Mouse (Mus musculus): Measurements from ENCODE around the gene Por.

Por gene

DNA sequence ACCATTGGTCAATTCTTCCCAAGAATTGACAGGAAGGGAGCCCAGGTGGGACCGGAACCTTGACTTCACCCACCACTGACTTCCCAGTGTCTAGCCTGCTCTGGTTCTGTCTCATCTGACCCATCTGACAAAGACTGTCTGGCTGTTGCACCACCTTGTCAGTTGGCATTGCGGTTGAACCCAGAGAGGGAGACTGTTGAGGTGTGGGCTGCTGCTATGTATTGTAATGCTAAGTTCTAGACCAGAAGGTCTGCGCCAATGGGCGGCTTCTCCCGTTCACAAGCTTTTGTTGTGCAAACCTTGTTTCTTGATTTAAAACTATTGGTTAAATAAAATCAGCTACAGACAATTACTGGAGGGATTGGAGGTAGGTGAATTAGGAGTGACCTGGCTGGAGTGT is 12.7 kb upstream of the Por start:
- DNase-seq (ENCODE audit: low spot score), result no peak

GRCm38 (mm10) chr5:135657703-135658373 is 12.0 kb upstream of the Por start:
- DNase-seq (ENCODE audit: low spot score), result no peak

- DNase-seq (ENCODE audit: low spot score), result no peak
Observed at GRCm38 (mm10) chr5:135659956-135660355, 9.9 kb upstream of the Por start.

- no peak for DNase-seq (ENCODE audit: low spot score)
Observed at GRCm38 (mm10) chr5:135660535-135660934, 9.3 kb upstream of the Por start.

GRCm38 (mm10) chr5:135666890-135667289 is 2.9 kb upstream of the Por start:
- no peak for DNase-seq (ENCODE audit: low spot score)

DNA sequence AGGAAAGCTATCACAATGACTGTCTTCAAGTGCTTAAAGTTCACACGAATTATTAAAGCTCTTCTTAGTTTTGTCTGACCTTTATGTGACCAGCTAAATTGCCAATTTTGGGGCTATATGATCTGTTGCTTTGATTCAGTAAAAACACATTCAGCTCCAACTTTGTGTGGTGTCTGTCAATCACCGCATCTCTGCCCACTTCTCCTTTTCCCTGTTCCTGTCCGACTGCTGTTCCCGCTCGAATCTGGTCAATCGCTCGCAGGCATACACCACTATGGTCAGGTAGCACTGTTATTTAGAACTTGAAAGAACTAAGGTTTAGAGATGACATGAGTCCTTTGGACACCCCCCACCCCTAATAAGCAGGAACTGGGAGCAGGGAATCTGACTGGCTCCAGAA is 1.8 kb upstream of the Por start:
- no peak for DNase-seq (ENCODE audit: low spot score)

GRCm38 (mm10) chr5:135670881-135671280 is 1.0 kb downstream of the Por start:
- no peak for DNase-seq (ENCODE audit: low spot score)

GRCm38 (mm10) chr5:135672509-135672908 is 2.7 kb downstream of the Por start:
- no peak for DNase-seq (ENCODE audit: low spot score)

- DNase-seq (ENCODE audit: low spot score), result no peak
Observed at GRCm38 (mm10) chr5:135672980-135673379, 3.1 kb downstream of the Por start.

- DNase-seq (ENCODE audit: low spot score), result no peak
Observed at GRCm38 (mm10) chr5:135674349-135674775, 4.5 kb downstream of the Por start.

DNA sequence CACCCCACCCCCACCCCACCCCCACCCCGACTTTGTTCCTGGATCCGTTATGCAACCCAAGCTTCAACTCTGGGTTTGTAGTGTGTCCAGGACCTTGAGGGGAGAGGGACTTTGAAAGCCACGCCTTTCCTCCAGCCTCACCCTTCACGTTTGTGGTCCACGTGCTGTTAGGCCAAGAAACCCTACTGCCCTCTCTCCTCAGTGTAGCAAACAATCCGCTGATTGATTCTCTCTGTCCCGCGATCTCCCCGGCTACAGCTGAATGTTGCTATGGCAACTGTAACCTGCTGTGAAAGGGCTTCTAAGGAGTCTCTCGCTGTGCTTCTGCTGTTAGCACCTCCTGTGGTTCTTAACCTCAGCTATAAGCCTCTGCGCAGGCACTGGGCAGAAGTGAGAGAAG is 5.0 kb downstream of the Por start:
- DNase-seq (ENCODE audit: low spot score), result no peak

DNA sequence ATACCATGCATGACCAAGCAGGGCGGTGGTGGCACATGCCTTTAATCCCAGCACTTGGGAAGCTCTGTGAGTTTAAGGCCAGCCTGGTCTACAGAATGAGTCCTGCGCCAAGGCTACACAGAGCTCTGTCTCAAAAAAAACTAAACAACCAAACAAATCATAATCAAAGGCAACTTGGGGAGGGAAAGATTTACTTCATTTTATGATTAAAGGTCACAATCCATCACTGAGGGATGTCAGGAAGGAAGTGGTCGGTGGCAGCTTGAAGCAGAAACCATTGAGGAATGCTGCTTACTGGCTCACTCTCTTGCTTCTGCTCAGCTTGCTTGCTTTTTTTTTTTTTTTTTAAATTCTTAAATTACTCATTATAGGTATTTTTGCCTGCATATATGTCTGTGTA is 6.9 kb downstream of the Por start:
- no peak for DNase-seq (ENCODE audit: low spot score)

GRCm38 (mm10) chr5:135677251-135677650 is 7.4 kb downstream of the Por start:
- DNase-seq (ENCODE audit: low spot score), result no peak

DNA sequence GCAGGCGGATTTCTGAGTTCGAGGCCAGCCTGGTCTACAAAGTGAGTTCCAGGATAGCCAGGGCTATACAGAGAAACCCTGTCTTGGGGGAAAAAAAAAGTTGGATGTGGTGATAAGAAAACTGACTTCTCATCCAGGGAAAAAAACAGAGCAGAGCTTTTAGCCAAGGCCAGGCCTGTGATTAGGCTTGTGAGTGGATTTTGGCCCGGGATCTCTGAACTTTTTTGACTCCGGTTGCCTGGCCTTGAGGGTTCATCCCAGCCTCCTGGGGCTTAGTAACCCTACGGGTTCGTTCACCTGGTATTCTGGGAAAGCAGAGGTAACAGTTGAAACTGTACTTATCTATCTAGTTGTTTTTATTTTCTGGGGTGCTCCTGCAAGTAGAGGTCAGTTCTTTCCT is 8.6 kb downstream of the Por start:
- DNase-seq (ENCODE audit: low spot score), result no peak

GRCm38 (mm10) chr5:135680967-135681545 is 11.2 kb downstream of the Por start:
- no peak for DNase-seq (ENCODE audit: low spot score)

DNA sequence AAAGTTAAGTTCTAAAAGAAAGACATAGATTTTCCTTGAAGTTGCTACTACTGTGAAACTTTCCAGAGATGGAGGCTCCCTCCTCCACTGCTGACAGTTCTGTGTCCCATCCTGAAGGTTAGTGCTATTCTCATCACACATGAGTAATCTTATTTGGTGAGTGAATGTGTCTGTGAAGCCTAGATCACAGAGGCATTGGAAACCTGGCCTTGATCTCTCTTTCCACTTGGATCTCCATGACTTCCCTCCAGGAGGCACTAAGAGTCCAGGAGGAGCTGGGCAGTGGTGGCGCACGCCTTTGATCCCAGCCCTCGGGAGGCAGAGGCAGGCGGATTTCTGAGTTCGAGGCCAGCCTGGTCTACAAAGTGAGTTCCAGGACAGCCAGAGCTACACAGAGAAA is 12.2 kb downstream of the Por start:
- DNase-seq (ENCODE audit: low spot score), result no peak

DNA sequence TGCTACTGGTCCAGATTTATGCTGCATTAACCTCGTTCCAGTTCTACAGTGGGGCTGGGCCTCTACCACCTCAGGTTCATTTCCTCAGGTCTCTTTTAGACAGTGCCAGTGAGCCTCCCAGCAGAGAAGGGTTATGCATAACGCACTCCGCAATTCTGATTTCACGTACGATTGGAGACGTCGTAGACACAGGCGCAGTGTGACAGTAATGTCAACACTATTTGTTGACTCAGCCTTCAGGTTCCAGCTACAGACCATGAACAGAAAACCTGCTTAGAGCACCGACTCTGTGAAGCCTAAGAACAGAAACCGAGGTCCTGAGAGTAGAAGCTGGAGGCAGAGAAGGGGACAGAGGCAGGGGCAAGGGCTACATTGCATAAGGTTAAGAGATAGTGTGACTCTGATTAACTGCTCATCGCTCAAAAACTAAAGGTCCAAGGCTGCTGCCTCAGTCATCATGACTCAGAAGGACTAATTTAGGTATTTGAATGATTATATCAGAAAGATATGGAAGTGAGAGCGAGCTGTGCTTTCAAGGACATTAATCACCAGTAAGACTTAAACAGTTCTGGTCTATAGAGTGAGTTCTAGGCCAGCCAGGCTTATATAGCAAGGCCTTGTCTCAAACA is 13.2 kb downstream of the Por start:
- DNase-seq (ENCODE audit: low spot score), result no peak

- DNase-seq (ENCODE audit: low spot score), result no peak
Observed at GRCm38 (mm10) chr5:135690401-135690800, 20.6 kb downstream of the Por start.

- DNase-seq (ENCODE audit: low spot score), result no peak
Observed at GRCm38 (mm10) chr5:135691266-135691665, 21.4 kb downstream of the Por start.

DNA sequence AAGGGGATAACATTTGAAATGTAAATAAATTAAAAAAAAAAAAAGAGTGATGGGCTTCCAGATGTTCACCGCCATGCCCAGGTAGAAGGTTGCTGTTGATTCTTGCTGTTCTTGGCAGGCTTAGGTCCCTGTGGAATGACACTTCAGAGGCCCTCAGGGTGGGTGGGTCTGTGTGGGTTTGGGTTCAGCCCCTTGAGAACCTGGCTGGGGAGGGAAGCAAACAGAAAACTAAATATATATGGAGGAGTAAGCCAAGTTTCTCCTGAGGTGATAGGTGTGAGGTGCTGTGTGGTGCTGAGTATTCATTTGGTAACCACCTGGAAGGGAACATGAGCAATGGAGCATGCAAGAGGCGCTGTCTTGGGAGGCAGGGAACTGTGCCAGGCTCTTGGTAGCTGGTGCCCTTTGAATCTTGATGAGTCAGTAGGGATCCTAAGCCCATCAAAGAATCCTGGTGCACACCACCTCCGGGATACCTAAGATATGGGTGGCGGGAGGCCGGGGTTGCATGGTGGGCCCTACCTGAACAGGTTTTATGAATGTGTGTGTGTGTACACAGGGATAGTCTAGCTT is 23.5 kb downstream of the Por start:
- DNase-seq (ENCODE audit: low spot score), result no peak

GRCm38 (mm10) chr5:135695277-135695721 is 25.5 kb downstream of the Por start:
- DNase-seq (ENCODE audit: low spot score), result no peak

GRCm38 (mm10) chr5:135697711-135698111 is 27.9 kb downstream of the Por start:
- no peak for DNase-seq (ENCODE audit: low spot score)

GRCm38 (mm10) chr5:135701601-135702000 is 31.8 kb downstream of the Por start:
- DNase-seq (ENCODE audit: low spot score), result no peak

All from ovary, postnatal 14 days (tissue).